Mouse (Mus musculus): ENCODE data around the gene Slc1a5.

Gene Slc1a5

GRCm38 (mm10) chr7:16780825-16781554 lies at the start of gene Slc1a5:
Slc1a5 (plus strand) TSS chr7:16781340.
- peak; percentile 82 for DNase-seq (ENCODE audit: low read depth, low spot score)

DNA sequence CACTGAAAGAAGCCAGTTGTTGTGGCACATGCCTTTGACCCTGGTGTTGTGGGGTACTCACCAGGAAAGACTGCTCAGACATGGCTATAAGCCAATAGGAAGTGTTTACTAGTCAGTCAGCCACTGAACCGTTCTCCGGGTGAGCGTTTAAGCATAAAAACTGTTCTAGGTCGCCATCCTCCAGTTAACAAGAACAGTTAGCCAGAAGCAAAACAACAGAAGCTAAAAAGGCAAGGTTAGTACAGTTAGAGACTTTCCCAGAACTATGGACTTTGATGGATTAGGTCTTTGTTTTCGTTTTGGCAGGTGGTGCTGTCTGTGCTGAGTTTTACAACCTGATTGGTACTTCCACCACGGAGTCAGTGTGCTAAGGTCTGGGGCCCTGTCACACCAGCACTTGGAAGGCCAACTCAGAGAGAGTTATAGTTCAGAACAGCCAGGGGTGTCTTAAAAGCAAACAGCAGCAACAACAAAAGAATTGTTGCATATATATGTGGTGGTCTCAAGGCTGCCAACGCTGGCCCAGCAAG lies 49.2 kb upstream of the Slc1a5 start:
- no peak for DNase-seq (ENCODE audit: low read depth, low spot score)

- DNase-seq (ENCODE audit: low read depth, low spot score) = no peak
These were observed 43.5 kb upstream of the Slc1a5 start for GRCm38 (mm10) chr7:16737606-16738072.

- peak; percentile 100 for DNase-seq (ENCODE audit: low read depth, low spot score)
These were observed 43.0 kb upstream of the Slc1a5 start, which contains the start of gene Ap2s1 for GRCm38 (mm10) chr7:16738073-16738696. Ap2s1 (plus strand) TSS chr7:16738410.

DNA sequence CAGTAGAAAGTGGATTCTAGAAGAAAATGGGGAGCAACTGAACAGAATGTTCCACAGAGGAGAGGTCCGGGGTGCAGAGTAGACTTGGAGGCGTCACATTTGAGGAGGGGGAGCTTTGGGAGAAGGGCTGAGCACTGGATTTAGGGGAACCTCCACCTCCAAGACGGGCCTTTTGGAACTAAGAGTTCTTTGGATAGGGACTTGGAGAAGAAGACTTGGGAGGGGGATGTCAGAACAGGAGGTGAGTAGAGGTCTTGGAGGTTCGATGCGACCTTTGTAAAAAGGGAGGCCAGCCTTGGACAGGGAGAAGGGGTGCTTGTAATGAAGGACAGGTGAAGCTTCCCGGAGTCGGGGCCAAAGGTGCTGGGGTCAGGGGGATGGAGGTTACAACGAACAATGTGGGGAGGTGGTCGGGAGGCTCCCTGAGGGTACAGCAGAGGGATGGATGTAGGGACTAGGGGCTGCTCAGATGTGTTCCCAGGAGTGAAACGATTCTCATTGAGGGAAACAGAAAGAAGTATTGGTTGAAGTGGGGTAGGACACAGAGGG lies 42.0 kb upstream of the Slc1a5 start:
- no peak for DNase-seq (ENCODE audit: low read depth, low spot score)

DNA sequence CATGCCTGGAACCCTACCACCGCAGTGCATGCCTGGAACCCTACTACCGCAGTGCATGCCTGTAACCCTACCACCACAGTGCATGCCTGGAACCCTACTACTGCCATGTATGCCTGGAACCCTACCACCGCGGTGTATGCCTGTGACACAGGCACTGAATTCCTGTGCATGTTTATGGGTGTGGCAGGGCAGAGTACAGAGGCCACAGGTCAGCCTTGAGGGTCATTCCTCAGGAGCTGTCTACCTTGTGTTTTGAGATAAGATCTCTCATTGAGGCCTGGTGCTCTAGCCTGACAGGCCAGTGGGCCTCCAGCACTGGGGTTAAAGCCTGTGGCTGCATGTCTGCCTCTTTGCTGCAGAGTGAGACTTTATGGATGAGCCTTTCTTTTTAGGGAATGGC lies 35.8 kb upstream of the Slc1a5 start:
- DNase-seq (ENCODE audit: low read depth, low spot score) = no peak

GRCm38 (mm10) chr7:16746093-16746492 lies 35.0 kb upstream of the Slc1a5 start:
- DNase-seq (ENCODE audit: low read depth, low spot score) = peak; percentile 89

DNA sequence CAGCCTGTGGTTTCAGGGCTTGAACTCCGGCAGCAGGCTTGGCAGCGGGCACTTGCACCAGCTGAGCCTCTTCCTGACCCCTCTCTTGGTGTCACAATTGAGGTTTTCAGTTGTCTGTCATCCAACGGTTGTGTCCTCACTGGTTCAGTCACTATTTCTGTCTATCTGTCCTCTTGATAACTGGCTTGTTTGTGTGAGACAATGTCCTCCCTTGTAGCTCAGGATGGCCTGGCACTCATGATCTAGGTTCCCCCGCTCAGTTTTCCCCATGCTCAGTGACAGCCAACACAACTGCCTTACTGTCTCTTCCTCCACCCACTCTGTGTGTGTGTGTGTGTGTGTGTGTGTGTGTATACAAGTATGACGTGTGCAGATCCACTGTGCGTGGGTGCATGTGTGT lies 33.5 kb upstream of the Slc1a5 start:
- peak; percentile 82 for DNase-seq (ENCODE audit: low read depth, low spot score)

GRCm38 (mm10) chr7:16752016-16752415 lies 29.1 kb upstream of the Slc1a5 start:
- peak; percentile 49 for DNase-seq (ENCODE audit: low read depth, low spot score)

DNA sequence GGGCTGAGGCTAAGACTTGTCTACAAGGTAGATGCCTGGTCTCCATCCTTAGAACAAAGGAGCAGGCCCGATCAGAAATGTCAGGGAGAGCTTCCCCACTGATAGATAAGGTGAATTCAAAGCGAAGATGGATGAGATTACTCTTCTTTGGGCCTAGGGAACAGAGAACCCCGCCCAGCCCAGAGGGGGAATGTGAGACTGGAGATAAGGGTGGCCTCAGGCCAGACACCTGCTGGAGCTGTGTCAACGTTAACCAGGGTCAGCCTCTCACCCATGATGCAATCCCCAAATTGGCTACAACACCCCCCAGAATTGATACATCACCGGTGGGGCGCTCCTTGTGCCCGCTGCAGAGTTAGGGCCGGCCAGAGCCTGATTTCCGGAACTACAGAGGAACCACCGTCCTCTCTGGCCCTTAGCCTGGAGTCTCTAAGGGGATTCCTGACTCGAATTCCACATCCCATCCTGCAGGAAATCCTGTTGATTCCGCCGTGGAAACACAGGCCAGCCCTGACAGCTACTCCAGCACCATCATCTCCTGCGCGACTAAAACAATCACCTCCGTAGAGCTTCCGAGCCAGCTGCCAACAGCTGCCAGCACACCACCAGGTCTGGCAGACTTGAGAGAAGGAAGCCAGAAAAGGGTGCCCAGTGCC lies 25.6 kb upstream of the Slc1a5 start:
- DNase-seq (ENCODE audit: low read depth, low spot score) = no peak

- peak; percentile 65 for DNase-seq (ENCODE audit: low read depth, low spot score)
These were observed 22.1 kb upstream of the Slc1a5 start for GRCm38 (mm10) chr7:16758872-16759574.

DNA sequence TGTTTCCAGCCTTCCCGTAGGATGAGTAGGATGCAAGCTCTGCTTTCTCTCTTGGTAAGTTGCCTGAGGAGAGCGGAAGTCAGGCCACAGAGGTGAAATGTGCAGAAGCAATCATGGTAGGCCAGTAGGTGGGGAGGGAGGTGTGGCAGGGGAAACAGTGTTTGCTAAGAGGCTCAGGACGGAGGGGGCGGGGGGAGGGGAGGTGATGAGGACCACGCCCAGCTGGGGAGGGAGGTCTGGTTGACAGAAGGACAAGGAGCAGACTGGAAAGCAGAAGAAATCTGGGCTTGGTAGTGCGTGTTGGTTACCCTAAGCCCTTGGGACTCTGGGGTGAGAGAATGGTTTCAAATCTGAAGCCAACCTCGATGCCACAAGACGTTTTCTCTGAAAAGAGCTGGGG lies 20.8 kb upstream of the Slc1a5 start:
- DNase-seq (ENCODE audit: low read depth, low spot score) = no peak

GRCm38 (mm10) chr7:16761005-16761481 lies 20.1 kb upstream of the Slc1a5 start:
- no peak for DNase-seq (ENCODE audit: low read depth, low spot score)

DNA sequence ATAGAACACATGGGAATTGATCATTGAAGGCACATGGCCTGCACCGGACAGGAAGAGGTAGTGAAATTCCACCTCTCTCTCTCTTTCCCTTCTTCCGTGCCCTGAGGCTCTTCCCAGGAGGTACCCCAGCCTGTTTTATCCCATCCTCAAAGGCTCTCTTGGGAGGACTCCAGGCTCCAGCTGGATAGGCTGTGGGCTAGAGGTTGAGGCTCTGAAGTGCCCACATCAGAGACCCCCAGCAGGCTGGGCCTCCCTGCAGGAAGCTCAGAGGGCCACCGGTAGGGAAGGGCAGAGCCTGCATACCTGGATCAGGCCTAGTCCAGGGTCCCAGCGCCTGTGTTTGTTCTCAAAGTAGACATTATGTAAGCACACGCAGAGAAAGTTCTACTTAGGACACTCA lies 19.5 kb upstream of the Slc1a5 start:
- DNase-seq (ENCODE audit: low read depth, low spot score) = no peak

DNA sequence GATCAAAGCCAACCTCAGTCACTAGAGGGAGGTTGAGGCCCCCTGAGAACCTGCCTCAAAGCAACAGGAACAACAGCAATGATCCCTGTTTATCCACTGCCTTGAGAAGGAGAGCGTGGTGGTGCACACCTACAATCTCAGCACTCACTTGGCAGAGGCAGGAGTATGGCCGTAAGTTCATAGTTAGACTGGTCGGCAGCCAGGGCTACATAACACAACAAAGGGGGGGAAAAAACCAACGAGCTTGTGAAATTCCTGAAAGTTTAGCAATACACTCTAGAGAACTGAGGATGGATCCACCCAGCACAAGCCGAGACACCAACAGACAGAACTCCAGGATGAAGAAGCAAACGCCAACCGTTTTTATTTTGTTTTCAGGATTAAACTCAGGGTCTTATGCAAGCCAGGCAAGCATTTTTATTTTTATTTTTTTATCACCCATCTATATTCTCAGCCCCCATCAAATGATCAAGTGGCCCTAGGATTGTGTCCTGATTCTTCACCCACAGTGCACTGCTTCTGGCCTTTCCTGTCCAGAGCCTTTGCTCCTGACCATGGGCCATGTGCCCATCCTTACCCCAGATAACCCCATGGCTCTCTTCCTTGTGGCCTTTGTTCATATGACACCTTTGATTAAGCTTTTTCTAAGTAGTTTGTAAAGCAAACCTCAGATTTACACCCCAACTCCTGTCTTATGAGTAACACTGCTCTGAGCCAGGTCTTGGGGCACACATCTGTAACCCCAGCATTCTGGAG lies 17.5 kb upstream of the Slc1a5 start:
- no peak for DNase-seq (ENCODE audit: low read depth, low spot score)

GRCm38 (mm10) chr7:16766443-16766842 lies 14.7 kb upstream of the Slc1a5 start:
- DNase-seq (ENCODE audit: low read depth, low spot score) = no peak

DNA sequence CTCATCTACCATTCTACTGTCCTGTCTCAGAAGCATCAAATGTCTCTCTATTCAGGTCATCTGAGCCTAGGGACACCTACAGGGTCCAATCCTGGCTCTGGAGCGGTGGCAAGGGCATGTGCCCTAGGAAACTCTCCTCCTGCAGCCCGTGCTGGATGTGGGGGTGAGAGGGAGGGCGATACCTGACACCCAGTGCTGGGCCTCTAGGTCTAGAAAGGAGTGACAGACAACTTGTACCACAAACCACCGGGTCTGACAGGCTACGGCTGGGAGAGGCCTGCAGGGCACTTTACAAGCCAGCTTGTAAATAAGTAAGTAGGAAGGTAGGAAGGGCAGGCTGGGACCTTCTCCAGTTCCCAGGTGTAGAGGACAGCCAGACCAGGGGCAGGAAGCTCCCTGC lies 5.3 kb upstream of the Slc1a5 start:
- DNase-seq (ENCODE audit: low read depth, low spot score) = no peak

- no peak for DNase-seq (ENCODE audit: low read depth, low spot score)
These were observed 1.1 kb upstream of the Slc1a5 start for GRCm38 (mm10) chr7:16780076-16780475.

GRCm38 (mm10) chr7:16781555-16781815 lies 345 bp downstream of the Slc1a5 start:
- DNase-seq (ENCODE audit: low read depth, low spot score) = no peak

DNA sequence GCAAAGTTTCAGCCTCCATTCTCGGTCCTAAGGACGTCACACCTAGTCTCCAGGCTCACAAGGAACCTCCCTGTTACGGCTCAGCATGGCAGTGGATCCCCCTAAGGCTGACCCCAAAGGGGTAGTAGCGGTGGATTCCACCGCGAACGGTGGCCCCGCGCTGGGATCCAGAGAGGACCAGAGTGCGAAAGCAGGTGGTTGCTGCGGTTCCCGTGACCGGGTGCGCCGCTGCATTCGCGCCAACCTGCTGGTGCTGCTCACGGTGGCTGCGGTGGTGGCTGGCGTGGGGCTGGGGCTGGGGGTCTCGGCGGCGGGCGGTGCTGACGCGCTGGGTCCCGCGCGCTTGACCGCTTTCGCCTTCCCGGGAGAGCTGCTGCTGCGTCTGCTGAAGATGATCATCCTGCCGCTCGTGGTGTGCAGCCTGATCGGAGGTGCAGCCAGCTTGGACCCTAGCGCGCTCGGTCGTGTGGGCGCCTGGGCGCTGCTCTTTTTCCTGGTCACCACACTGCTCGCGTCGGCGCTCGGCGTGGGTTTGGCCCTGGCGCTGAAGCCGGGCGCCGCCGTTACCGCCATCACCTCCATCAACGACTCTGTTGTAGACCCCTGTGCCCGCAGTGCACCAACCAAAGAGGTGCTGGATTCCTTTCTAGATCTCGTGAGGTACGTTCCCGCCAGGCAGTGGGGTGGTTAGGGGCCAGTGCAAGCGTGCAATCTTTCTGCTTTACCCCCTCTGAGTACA lies 845 bp downstream of the Slc1a5 start:
- DNase-seq (ENCODE audit: low read depth, low spot score) = no peak

Measured in brain, adult 2 months (tissue).